Mouse (Mus musculus) heart, embryonic 16.5 days (tissue): ENCODE results near the gene Col2a1. TPM values are rescaled to one million over a fixed set of nuclear protein-coding genes. Genes with fewer than 3 reads are reported as not detected.

Source experiments
- ATAC-seq: fragments of 200-750 bp; cut with Nextera tagmentation; replicated peaks from 2 replicates; pipeline ENCODE4 v1.8.0; 2017; ENCODE audit warnings: moderate number of reproducible peaks; ENCODE audit not compliant: insufficient read depth, low FRiP score; ENCODE audit errors: extremely low read depth
- H3K27ac ChIP-seq: fragments of 300-500 bp; sonication (generic); 2 replicates; pipeline ENCODE4 v1.5.1; 2014; ENCODE audit warnings: mild to moderate bottlenecking, low read length, control low read depth, moderate library complexity
- H3K27me3 ChIP-seq: fragments of 300-500 bp; sonication (generic); 2 replicates; pipeline ENCODE4 v1.6.1; 2014; ENCODE audit warnings: low read length, mixed read lengths; ENCODE audit not compliant: control insufficient read depth, insufficient read depth
- H3K36me3 ChIP-seq: fragments of 300-500 bp; sonication (generic); 2 replicates; pipeline ENCODE4 v1.6.1; 2014; ENCODE audit not compliant: control insufficient read depth, insufficient read depth
- H3K4me1 ChIP-seq: fragments of 300-500 bp; sonication (generic); 2 replicates; pipeline ENCODE4 v1.6.1; 2014; ENCODE audit warnings: low read length, mixed read lengths; ENCODE audit not compliant: control insufficient read depth, insufficient read depth
- H3K4me2 ChIP-seq: fragments of 300-500 bp; sonication (generic); 2 replicates; pipeline ENCODE4 v1.6.1; 2014; ENCODE audit warnings: low read depth, mild to moderate bottlenecking, control low read depth, low read length
- H3K4me3 ChIP-seq: fragments of 300-500 bp; sonication (generic); 2 replicates; pipeline ENCODE4 v1.5.1; 2014; ENCODE audit warnings: mild to moderate bottlenecking, control low read depth, low read length
- H3K9ac ChIP-seq: fragments of 300-500 bp; sonication (generic); 2 replicates; pipeline ENCODE4 v1.6.1; 2014; ENCODE audit warnings: low read length, control low read depth
- H3K9me3 ChIP-seq: fragments of 300-500 bp; sonication (generic); replicated peaks from 2 replicates; pipeline ENCODE4 v1.6.1; 2016; ENCODE audit warnings: low read length; ENCODE audit not compliant: control insufficient read depth
- WGBS: fragments of 180-500 bp; shearing (Covaris S2); extraction: QIAGEN DNeasy Blood & Tissue Kit; methylation state at CpG from one replicate; pipeline ENCODE4 v1.1.7; 2014; 5-methylcytosine and 5-hydroxymethylcytosine counted together
- polyA plus RNA-seq: library from polyadenylated mRNA; unstranded; fragments of >200 nt; fragmentation: Nextera tagmentation; extraction: Ambion mirVana; gene quantifications from 2 replicates; pipeline ENCODE4 v1.2.1, GENCODE M21; 2015

The Col2a1 gene
- polyA plus RNA-seq, 1 experiment from 2014 or later: 11.8 TPM

GRCm38 (mm10) chr15:98012810-98013209 lies 8.3 kb upstream of the Col2a1 start:
- Histone ChIP-seq H3K27me3 (peaks cover 10% of the 10 kb centered on the region; the same call in 1 of the 2 replicates), H3K27ac (no peak overlapping the region)
- ATAC-seq: no peak

GRCm38 (mm10) chr15:98005181-98005580 lies 686 bp upstream of the Col2a1 start:
- ATAC-seq: no peak
- WGBS: 27% methylated on average over 11 of the region's 11 CpGs
- H3K4me3 ChIP-seq: no peak overlapping the region; the same call in 1 of the 2 replicates
- H3K27me3 ChIP-seq: peaks cover 48% of the 10 kb centered on the region
- no peak overlapping the region for H3K9ac ChIP-seq
- H3K4me2 ChIP-seq: peak overlapping the region; percentile 83; the same call in 1 of the 2 replicates
- peaks cover 33% of the 10 kb centered on the region for H3K4me1 ChIP-seq
- no peaks in the 10 kb centered on the region; the same call in 1 of the 2 replicates for H3K9me3 ChIP-seq
- H3K27ac ChIP-seq: no peak overlapping the region
- no peaks in the 10 kb centered on the region for H3K36me3 ChIP-seq

More at GRCm38 (mm10) chr15:98012810-98013209, 8.3 kb upstream of the Col2a1 start:
- Histone ChIP-seq H3K36me3 (no peaks in the 10 kb centered on the region), H3K4me2 (no peak overlapping the region), H3K4me3 (no peak overlapping the region), H3K9me3 (no peaks in the 10 kb centered on the region), H3K9ac (no peak overlapping the region), H3K4me1 (no peaks in the 10 kb centered on the region)
- WGBS: 74% methylated on average over 6 of the region's 6 CpGs

- peak overlapping the region; percentile 47 for H3K9ac ChIP-seq
- WGBS: 4% methylated on average over 19 of the region's 19 CpGs
- no peaks in the 10 kb centered on the region for H3K36me3 ChIP-seq
- H3K9me3 ChIP-seq: no peaks in the 10 kb centered on the region; the same call in 1 of the 2 replicates
- peaks cover 33% of the 10 kb centered on the region for H3K4me1 ChIP-seq
- peaks cover 53% of the 10 kb centered on the region for H3K27me3 ChIP-seq
- no peak for ATAC-seq
- H3K4me2 ChIP-seq: peak overlapping the region; percentile 83
- no peak overlapping the region for H3K27ac ChIP-seq
- H3K4me3 ChIP-seq: peak overlapping the region; percentile 52
Measured at GRCm38 (mm10) chr15:98004740-98005159, 255 bp upstream of the Col2a1 start.

- 1% methylated on average over 42 of the region's 42 CpGs for WGBS
- Histone ChIP-seq H3K4me3 (peak overlapping the region; percentile 52), H3K9me3 (no peaks in the 10 kb centered on the region; the same call in 1 of the 2 replicates), H3K9ac (peak overlapping the region; percentile 51), H3K27ac (no peak overlapping the region), H3K36me3 (no peaks in the 10 kb centered on the region), H3K4me2 (peak overlapping the region; percentile 83), H3K4me1 (peaks cover 33% of the 10 kb centered on the region), H3K27me3 (peaks cover 63% of the 10 kb centered on the region)
- no peak; the same call in 1 of the 2 replicates for ATAC-seq
Measured at GRCm38 (mm10) chr15:98002991-98003821, 1.3 kb downstream of the Col2a1 start.

GRCm38 (mm10) chr15:98002113-98002990 lies 2.1 kb downstream of the Col2a1 start:
- no peaks in the 10 kb centered on the region for H3K36me3 ChIP-seq
- peaks cover 33% of the 10 kb centered on the region for H3K4me1 ChIP-seq
- peak overlapping the region; percentile 52 for H3K4me3 ChIP-seq
- H3K9ac ChIP-seq: peak overlapping the region; percentile 51
- no peak for ATAC-seq
- H3K27me3 ChIP-seq: peaks cover 65% of the 10 kb centered on the region
- H3K4me2 ChIP-seq: peak overlapping the region; percentile 83
- H3K27ac ChIP-seq: no peak overlapping the region
- no peaks in the 10 kb centered on the region; the same call in 1 of the 2 replicates for H3K9me3 ChIP-seq
- 1% methylated on average over 41 of the region's 42 CpGs for WGBS

GRCm38 (mm10) chr15:98001321-98002112 lies 3.0 kb downstream of the Col2a1 start:
- ATAC-seq: no peak
- WGBS: 2% methylated on average over 37 of the region's 37 CpGs
- Histone ChIP-seq H3K4me2 (peak overlapping the region; percentile 83), H3K36me3 (no peaks in the 10 kb centered on the region), H3K4me3 (peak overlapping the region; percentile 52), H3K4me1 (peaks cover 33% of the 10 kb centered on the region), H3K9ac (peak overlapping the region; percentile 34), H3K27me3 (peaks cover 60% of the 10 kb centered on the region), H3K27ac (no peak overlapping the region), H3K9me3 (no peaks in the 10 kb centered on the region; the same call in 1 of the 2 replicates)

- Histone ChIP-seq H3K36me3 (no peaks in the 10 kb centered on the region), H3K9ac (no peak overlapping the region), H3K4me1 (peaks cover 33% of the 10 kb centered on the region), H3K9me3 (no peaks in the 10 kb centered on the region), H3K4me2 (no peak overlapping the region), H3K4me3 (no peak overlapping the region), H3K27ac (no peak overlapping the region), H3K27me3 (peaks cover 48% of the 10 kb centered on the region)
- 31% methylated on average over 7 of the region's 7 CpGs for WGBS
- ATAC-seq: no peak
Measured at GRCm38 (mm10) chr15:97999991-98000390, 4.5 kb downstream of the Col2a1 start.

- no peak for ATAC-seq
- no peak overlapping the region for H3K27ac ChIP-seq
- peaks cover 43% of the 10 kb centered on the region for H3K27me3 ChIP-seq
- no peak overlapping the region for H3K9ac ChIP-seq
- 40% methylated on average over 13 of the region's 13 CpGs for WGBS
- H3K4me2 ChIP-seq: no peak overlapping the region
- no peaks in the 10 kb centered on the region for H3K36me3 ChIP-seq
- no peaks in the 10 kb centered on the region for H3K9me3 ChIP-seq
- no peak overlapping the region for H3K4me3 ChIP-seq
- peaks cover 29% of the 10 kb centered on the region for H3K4me1 ChIP-seq
Measured at GRCm38 (mm10) chr15:97999546-97999945, 4.9 kb downstream of the Col2a1 start.
